Mouse (Mus musculus): ENCODE results near the gene Arg1. TPM values are rescaled to one million over a fixed set of nuclear protein-coding genes. Genes with fewer than 3 reads are reported as not detected.
A peak's percentile ranks its signal among the peaks of the same experiment; 100 is the strongest.

Arg1 gene
- 4.9 and 5.9 TPM in 2 replicates for polyA plus RNA-seq (2015; fragmentation: Nextera tagmentation; extraction: Ambion mirVana)

DNA sequence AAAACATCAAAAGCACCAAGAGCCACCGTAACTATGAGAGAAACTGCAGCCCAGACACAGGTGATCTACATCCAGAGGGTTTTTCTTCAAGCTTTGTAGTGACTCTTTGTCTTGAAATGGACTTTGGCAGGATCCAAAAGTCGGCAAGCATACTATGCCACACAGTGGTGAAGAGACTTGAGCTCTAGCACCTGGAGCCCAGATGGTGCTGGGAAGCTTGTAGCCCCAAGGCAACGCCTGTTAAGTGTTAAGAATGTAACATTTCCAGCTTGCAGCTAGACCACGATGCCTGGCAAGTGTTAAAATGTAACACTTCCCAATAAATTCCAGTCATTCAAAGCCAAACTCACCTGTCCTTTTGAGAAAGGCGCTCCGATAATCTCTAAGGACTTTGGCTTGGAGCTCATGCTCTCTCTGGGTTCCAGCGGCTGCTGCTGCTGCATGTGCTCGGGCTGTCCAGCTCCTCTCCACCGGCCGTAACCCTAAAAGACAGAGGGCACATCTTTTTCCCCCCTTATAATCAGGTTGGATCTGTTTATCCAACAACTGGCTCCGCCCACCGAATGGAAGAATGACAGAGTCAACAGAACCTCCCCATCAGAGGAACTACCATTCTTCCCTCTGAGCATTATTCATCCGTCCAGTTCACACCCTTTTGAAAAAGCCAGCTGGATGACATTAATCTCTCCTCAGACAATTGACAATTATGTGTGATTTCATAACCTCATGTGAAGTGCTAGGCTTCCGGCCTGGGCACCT lies at the start of gene Arg1:
Gene Arg1, minus strand, starts transcription at position 523 of the 759 bp plus-strand sequence.
- Histone ChIP-seq H3K4me1 (ENCODE audit: control insufficient read depth, insufficient read depth, low read length) (peaks cover 13% of the 10 kb centered on the region), H3K27ac (ENCODE audit: low read length) (no peak within 1 kb of the TSS), H3K9me3 (ENCODE audit: control insufficient read depth, low read length) (no peaks in the 10 kb centered on the region), H3K9ac (ENCODE audit: low read depth, low read length) (0 out of 2 replicates have a peak within 1 kb of the TSS, but pooled peaks have one; percentile 4), H3K27me3 (replicated peaks; ENCODE audit: control insufficient read depth, insufficient read depth, low read length) (no peaks in the 10 kb centered on the region), H3K36me3 (ENCODE audit: control insufficient read depth, insufficient read depth, low read length) (no peaks in the 10 kb centered on the region), H3K4me2 (ENCODE audit: low read depth, low read length) (peak within 1 kb of the TSS; percentile 40), H3K4me3 (ENCODE audit: low read length) (peak within 1 kb of the TSS; percentile 16)
- 22% methylated on average over 14 of the region's 14 CpGs for WGBS
- peak; percentile 81 for ATAC-seq

DNA sequence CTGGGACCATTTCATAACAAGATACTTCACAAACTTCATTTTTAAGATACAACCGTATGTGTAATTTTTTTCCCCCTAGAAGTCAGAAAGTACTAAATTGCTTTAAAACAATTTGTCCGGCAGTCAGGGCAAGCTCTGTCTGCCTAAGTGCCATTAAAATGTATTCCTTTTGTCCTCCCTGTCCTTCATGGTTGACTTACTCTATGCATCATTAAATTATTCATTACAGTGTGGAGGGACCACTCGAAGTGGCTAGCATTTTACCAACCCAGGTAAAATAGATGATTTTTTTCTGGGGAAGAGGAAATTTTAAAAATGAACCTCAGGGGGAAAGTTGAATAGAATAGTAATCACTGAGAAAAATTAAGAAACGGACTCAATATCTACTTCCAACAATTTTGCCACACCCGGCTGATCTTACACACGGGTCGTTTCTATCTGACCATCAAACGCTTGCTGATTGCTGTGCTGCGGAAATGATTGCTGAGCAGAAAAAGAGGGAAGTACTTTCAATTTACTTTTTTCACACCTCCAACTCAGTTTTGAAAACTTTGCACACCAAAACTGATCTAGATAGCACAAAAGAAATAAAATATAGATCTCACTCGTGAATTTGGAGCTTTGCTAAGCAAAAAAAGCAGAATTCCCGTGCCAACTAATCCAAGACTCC lies 46.7 kb upstream of the Arg1 start:
- WGBS = 81% methylated on average over 11 of the region's 11 CpGs

DNA sequence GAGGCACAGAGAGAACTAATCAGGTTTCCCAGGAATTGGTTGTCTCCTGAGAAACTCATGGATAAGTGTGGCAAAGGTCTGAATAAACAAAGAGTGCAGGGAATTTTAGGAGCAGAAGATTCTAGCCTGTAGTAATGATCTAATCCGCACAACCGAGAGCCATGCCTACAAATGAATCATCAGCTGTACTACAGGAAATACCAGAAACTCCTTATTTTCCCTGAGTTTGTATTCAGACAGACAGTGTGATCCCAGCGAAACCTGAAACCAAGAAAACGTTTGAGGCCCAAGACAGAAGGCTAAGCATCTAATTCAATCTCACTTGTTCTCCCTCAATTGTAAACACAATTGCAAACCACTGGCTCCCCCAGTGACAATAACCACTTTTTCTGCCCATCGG lies 46.1 kb upstream of the Arg1 start:
- Histone ChIP-seq H3K27me3 (replicated peaks; ENCODE audit: control insufficient read depth, insufficient read depth, low read length) (no peaks in the 10 kb centered on the region), H3K9me3 (ENCODE audit: control insufficient read depth, low read length) (no peaks in the 10 kb centered on the region), H3K4me1 (ENCODE audit: control insufficient read depth, insufficient read depth, low read length) (peaks cover 4% of the 10 kb centered on the region; the same call in 1 of the 2 replicates), H3K4me2 (ENCODE audit: low read depth, low read length) (no peak overlapping the region), H3K27ac (ENCODE audit: low read length) (0 out of 2 replicates have a peak overlapping the region, but pooled peaks have one; percentile 3), H3K36me3 (ENCODE audit: control insufficient read depth, insufficient read depth, low read length) (no peaks in the 10 kb centered on the region), H3K4me3 (ENCODE audit: low read length) (no peak overlapping the region), H3K9ac (ENCODE audit: low read depth, low read length) (no peak overlapping the region)
- ATAC-seq = no peak
- WGBS = 41% methylated on average over 5 of the region's 5 CpGs

More for the DNA sequence above, 46.7 kb upstream of the Arg1 start:
- H3K4me3 ChIP-seq (ENCODE audit: low read length) = no peak overlapping the region
- H3K4me1 ChIP-seq (ENCODE audit: control insufficient read depth, insufficient read depth, low read length) = peaks cover 4% of the 10 kb centered on the region; the same call in 1 of the 2 replicates
- no peaks in the 10 kb centered on the region for H3K27me3 ChIP-seq (replicated peaks; ENCODE audit: control insufficient read depth, insufficient read depth, low read length)
- ATAC-seq = no peak
- H3K27ac ChIP-seq (ENCODE audit: low read length) = no peak overlapping the region
- no peaks in the 10 kb centered on the region for H3K9me3 ChIP-seq (ENCODE audit: control insufficient read depth, low read length)
- H3K36me3 ChIP-seq (ENCODE audit: control insufficient read depth, insufficient read depth, low read length) = no peaks in the 10 kb centered on the region
- no peak overlapping the region for H3K4me2 ChIP-seq (ENCODE audit: low read depth, low read length)
- H3K9ac ChIP-seq (ENCODE audit: low read depth, low read length) = no peak overlapping the region

DNA sequence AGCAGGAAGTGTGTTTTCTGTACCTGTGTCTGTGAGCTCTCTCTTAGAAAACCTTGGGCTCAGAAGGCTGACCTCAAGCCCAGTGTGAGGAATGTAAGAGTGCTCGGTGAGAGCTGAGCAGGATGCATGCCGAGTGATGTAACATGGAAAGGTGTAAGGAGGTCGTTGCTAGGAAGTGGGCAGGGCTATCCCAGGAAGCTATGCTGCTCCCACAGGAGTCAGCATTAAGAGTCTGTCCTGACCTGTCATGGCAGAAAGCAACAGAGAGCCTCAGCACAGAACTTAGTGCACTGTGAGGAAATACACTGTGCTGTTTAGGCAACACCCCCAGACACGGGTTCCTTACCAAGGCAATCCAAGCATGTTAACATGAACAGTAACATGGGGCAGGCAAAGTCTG lies 45.6 kb upstream of the Arg1 start:
- H3K4me2 ChIP-seq (ENCODE audit: low read depth, low read length) = no peak overlapping the region
- 29% methylated on average over 4 of the region's 4 CpGs for WGBS
- no peaks in the 10 kb centered on the region for H3K27me3 ChIP-seq (replicated peaks; ENCODE audit: control insufficient read depth, insufficient read depth, low read length)
- H3K36me3 ChIP-seq (ENCODE audit: control insufficient read depth, insufficient read depth, low read length) = no peaks in the 10 kb centered on the region
- no peak overlapping the region for H3K9ac ChIP-seq (ENCODE audit: low read depth, low read length)
- 0 out of 2 replicates have a peak overlapping the region, but pooled peaks have one; percentile 3 for H3K27ac ChIP-seq (ENCODE audit: low read length)
- ATAC-seq = no peak
- H3K4me3 ChIP-seq (ENCODE audit: low read length) = no peak overlapping the region
- H3K9me3 ChIP-seq (ENCODE audit: control insufficient read depth, low read length) = no peaks in the 10 kb centered on the region
- H3K4me1 ChIP-seq (ENCODE audit: control insufficient read depth, insufficient read depth, low read length) = peaks cover 4% of the 10 kb centered on the region; the same call in 1 of the 2 replicates

DNA sequence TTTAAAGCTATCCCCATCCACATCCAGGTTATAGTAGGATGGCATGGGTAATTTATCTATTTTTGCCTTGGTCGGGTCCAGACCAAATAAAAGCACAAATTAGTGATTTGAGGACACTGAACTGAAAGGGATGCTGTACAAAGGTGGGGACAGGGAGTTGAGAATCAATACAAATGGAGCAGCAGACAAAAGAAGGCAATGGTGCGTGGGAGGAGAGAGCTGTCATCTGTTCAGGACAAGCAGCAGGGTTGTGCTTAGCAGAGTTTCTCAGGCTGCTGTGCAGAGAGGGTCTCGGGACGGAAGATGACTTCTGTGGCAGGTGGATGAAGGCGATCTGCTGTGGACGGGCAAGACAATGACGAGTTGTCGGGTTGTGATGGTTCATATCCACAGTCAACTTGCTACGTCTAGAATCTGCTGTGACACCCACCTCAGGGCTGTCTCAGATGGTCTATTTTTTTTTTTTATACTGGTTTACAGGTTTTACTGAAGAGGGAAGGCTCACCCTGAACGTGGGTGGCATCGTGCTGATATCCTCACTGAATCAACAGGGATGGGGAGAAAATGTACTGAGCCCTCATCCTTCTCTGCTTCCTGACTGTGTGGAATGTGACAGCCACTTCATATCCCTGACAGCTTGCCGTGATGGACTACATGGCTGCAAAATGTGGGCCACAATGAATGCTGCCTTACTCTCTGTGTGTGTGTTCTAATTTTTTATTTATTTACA lies 38.7 kb upstream of the Arg1 start:
- Histone ChIP-seq H3K27me3 (replicated peaks; ENCODE audit: control insufficient read depth, insufficient read depth, low read length) (no peaks in the 10 kb centered on the region), H3K4me2 (ENCODE audit: low read depth, low read length) (no peak overlapping the region), H3K27ac (ENCODE audit: low read length) (no peak overlapping the region), H3K4me3 (ENCODE audit: low read length) (no peak overlapping the region), H3K9ac (ENCODE audit: low read depth, low read length) (no peak overlapping the region), H3K9me3 (ENCODE audit: control insufficient read depth, low read length) (no peaks in the 10 kb centered on the region), H3K36me3 (ENCODE audit: control insufficient read depth, insufficient read depth, low read length) (no peaks in the 10 kb centered on the region), H3K4me1 (ENCODE audit: control insufficient read depth, insufficient read depth, low read length) (no peaks in the 10 kb centered on the region)
- no peak for ATAC-seq
- 79% methylated on average over 12 of the region's 12 CpGs for WGBS

DNA sequence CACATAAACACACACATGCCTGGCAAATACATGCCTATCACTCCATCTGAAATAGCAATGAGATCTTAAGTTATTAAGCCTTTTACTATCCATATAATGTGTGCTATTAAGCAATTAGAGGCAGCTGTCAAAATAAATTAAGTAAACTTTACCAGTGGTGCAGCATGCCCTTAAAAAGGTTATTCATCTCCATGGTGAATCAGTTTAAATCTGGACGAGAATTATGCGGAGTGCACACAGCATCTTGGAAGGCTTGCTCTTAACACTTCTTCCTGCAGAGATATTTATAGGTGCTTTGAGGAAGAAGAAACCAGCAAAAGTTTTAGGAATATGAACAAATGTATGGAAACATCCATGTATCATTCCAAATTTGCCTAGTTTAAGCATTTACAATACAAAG lies 34.6 kb upstream of the Arg1 start:
- no peak overlapping the region for H3K27ac ChIP-seq (ENCODE audit: low read length)
- no peaks in the 10 kb centered on the region for H3K36me3 ChIP-seq (ENCODE audit: control insufficient read depth, insufficient read depth, low read length)
- WGBS = 50% methylated on average over 2 of the region's 2 CpGs
- no peaks in the 10 kb centered on the region for H3K9me3 ChIP-seq (ENCODE audit: control insufficient read depth, low read length)
- H3K9ac ChIP-seq (ENCODE audit: low read depth, low read length) = no peak overlapping the region
- H3K4me3 ChIP-seq (ENCODE audit: low read length) = no peak overlapping the region
- no peak for ATAC-seq
- no peak overlapping the region for H3K4me2 ChIP-seq (ENCODE audit: low read depth, low read length)
- H3K27me3 ChIP-seq (replicated peaks; ENCODE audit: control insufficient read depth, insufficient read depth, low read length) = no peaks in the 10 kb centered on the region
- H3K4me1 ChIP-seq (ENCODE audit: control insufficient read depth, insufficient read depth, low read length) = 0 out of 2 replicates have a peak, but pooled peaks cover 2% of the 10 kb centered on the region

DNA sequence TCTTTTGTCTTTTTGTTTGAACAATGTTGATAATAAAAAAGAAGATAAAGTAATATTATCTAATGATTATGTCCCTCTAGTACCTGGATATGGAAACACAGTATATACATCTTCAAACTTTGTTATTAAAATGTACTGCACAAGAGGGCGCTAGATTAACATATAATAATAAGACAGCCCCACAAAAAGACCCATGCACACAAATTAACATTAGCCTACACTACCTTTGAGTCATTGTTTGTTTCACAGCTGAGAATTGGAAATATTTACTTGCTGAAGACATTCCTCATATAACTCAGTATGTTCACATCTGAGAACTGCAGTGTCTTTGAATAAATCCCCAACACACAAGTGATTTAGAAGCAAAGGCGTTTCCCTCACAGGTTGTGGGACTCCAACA lies 33.8 kb upstream of the Arg1 start:
- Histone ChIP-seq H3K4me3 (ENCODE audit: low read length) (no peak overlapping the region), H3K4me2 (ENCODE audit: low read depth, low read length) (no peak overlapping the region), H3K9me3 (ENCODE audit: control insufficient read depth, low read length) (no peaks in the 10 kb centered on the region), H3K27me3 (replicated peaks; ENCODE audit: control insufficient read depth, insufficient read depth, low read length) (no peaks in the 10 kb centered on the region), H3K27ac (ENCODE audit: low read length) (no peak overlapping the region), H3K36me3 (ENCODE audit: control insufficient read depth, insufficient read depth, low read length) (no peaks in the 10 kb centered on the region), H3K9ac (ENCODE audit: low read depth, low read length) (no peak overlapping the region), H3K4me1 (ENCODE audit: control insufficient read depth, insufficient read depth, low read length) (0 out of 2 replicates have a peak, but pooled peaks cover 2% of the 10 kb centered on the region)
- WGBS = 44% methylated on average over 2 of the region's 2 CpGs
- ATAC-seq = no peak; the same call in 1 of the 2 replicates

DNA sequence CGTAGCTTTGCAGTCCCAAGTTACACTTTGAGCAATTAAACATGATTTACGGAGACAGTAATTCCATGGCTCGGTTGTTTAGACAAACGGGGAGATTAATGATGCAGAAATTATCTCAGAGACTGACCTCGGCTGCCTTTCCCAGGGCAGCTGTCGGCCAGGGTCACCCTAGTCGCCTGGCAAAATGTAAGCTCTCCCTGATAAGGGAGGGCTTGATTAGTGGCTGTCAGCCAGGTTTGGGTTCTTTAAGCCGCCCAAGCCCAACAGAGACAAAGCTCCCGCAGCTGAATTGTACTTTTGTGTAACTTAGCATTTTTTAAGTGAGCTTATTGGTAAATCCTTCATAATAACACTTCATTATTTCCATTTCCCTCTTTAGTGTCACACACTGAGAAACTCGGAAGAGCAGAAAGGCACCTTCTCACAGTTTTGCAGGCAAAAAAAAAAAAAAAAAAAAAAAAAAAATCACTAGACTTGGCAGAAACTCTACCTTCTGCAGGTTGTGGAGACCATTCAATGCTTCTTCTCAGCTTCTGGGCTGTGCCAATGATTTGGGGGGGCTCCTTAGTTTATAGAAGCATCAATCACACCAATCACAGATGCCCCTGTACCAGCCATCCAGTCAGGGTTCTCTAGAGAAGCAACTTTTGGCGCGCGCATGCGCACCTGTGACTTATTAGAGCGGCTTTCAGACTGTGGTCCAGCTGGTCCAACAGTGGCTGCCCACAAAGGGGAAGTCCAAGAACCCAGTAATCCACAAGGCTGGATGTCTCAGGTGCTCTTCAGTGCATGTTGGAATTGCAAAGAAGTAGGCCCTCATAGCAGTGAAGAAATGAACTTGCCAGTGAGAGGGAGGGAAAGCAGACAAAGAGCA lies 32.0 kb upstream of the Arg1 start:
- Histone ChIP-seq H3K4me1 (ENCODE audit: control insufficient read depth, insufficient read depth, low read length) (0 out of 2 replicates have a peak, but pooled peaks cover 2% of the 10 kb centered on the region), H3K27me3 (replicated peaks; ENCODE audit: control insufficient read depth, insufficient read depth, low read length) (no peaks in the 10 kb centered on the region), H3K36me3 (ENCODE audit: control insufficient read depth, insufficient read depth, low read length) (no peaks in the 10 kb centered on the region), H3K4me3 (ENCODE audit: low read length) (no peak overlapping the region), H3K27ac (ENCODE audit: low read length) (no peak overlapping the region), H3K4me2 (ENCODE audit: low read depth, low read length) (0 out of 2 replicates have a peak overlapping the region, but pooled peaks have one; percentile 1), H3K9me3 (ENCODE audit: control insufficient read depth, low read length) (no peaks in the 10 kb centered on the region), H3K9ac (ENCODE audit: low read depth, low read length) (no peak overlapping the region)
- WGBS = 35% methylated on average over 15 of the region's 15 CpGs
- ATAC-seq = no peak
